Mouse (Mus musculus) urinary bladder, postnatal 0 days (tissue): ENCODE results near the gene Qser1. TPM values are rescaled to one million over a fixed set of nuclear protein-coding genes. Genes with fewer than 3 reads are reported as not detected.

Experiments
- polyA plus RNA-seq: library from polyadenylated mRNA; unstranded; fragments of >200 nt; fragmentation: Nextera tagmentation; extraction: Ambion mirVana; gene quantifications from 2 replicates; pipeline ENCODE4 v1.2.1, GENCODE M21; 2015

Qser1 gene
- polyA plus RNA-seq, result 3.2 and 4.4 TPM in 2 replicates

GRCm38 (mm10) chr2:104816371-104816827 is at the start of gene Qser1:
TSS of gene Qser1 (minus strand) at chr2:104816760.

GRCm38 (mm10) chr2:104849276-104849990 is 32.9 kb upstream of the Qser1 start, which contains the start of gene Prrg4:
TSS of gene Prrg4 (minus strand) at chr2:104849876.

GRCm38 (mm10) chr2:104742741-104743064 is 73.9 kb downstream of the Qser1 start, which contains the start of gene Depdc7:
TSS of gene Depdc7 (minus strand) at chr2:104742878.

GRCm38 (mm10) chr2:104716279-104716678 is 100.3 kb downstream of the Qser1 start, which contains the start of gene Pin1rt1:
TSS of gene Pin1rt1 (minus strand) at chr2:104716379.

GRCm38 (mm10) chr2:104711585-104712485 is 104.7 kb downstream of the Qser1 start, which contains the start of gene Tcp11l1:
TSS of gene Tcp11l1 (minus strand) at chr2:104712169.

Other genes starting within 250 kb of the Qser1 start
- 36.2 and 49.1 TPM in 2 replicates for gene Cstf3, start 226.2 kb downstream of the Qser1 start, polyA plus RNA-seq
- gene Tcp11l1, start 104.6 kb downstream of the Qser1 start, polyA plus RNA-seq, result 36.2 and 38.8 TPM in 2 replicates
- gene Pin1rt1, start 100.4 kb downstream of the Qser1 start, polyA plus RNA-seq, result not detected in 2 replicates
- gene Depdc7, start 73.9 kb downstream of the Qser1 start, polyA plus RNA-seq, result 9.5 and 12.0 TPM in 2 replicates
- gene Prrg4, start 33.1 kb upstream of the Qser1 start, polyA plus RNA-seq, result 5.4 and 5.7 TPM in 2 replicates
- 7.2 and 7.6 TPM in 2 replicates for gene Ccdc73, start 51.0 kb upstream of the Qser1 start, polyA plus RNA-seq
- gene Eif3m, start 200.3 kb upstream of the Qser1 start, polyA plus RNA-seq, result 242 and 243 TPM in 2 replicates